Mouse (Mus musculus) heart, embryonic 12.5 days (tissue): ENCODE results near the gene Smarcb1. TPM values are rescaled to one million over a fixed set of nuclear protein-coding genes. Genes with fewer than 3 reads are reported as not detected.
"Not testable (repeated sequence)": the region's sequence is repeated elsewhere in the genome, so short reads cannot be mapped to it uniquely, and the experiment has no call there.

Experiments used
- ATAC-seq: fragments of 200-750 bp; cut with Nextera tagmentation; 2 replicates; pipeline ENCODE4 v1.8.0; 2017; ENCODE audit warnings: moderate TSS enrichment, moderate library complexity; ENCODE audit not compliant: insufficient number of reproducible peaks, low FRiP score
- H3K27ac ChIP-seq: fragments of 300-500 bp; sonication (generic); 2 replicates; pipeline ENCODE4 v1.5.1; 2016; ENCODE audit warnings: mild to moderate bottlenecking, moderate library complexity; ENCODE audit not compliant: poor library complexity, severe bottlenecking
- H3K27me3 ChIP-seq: fragments of 300-500 bp; sonication (generic); replicated peaks from 2 replicates; pipeline ENCODE4 v1.6.1; 2016; ENCODE audit warnings: mild to moderate bottlenecking, moderate library complexity
- H3K36me3 ChIP-seq: fragments of 300-500 bp; sonication (generic); 2 replicates; pipeline ENCODE4 v1.6.1; 2016; ENCODE audit warnings: mild to moderate bottlenecking, moderate library complexity
- H3K4me1 ChIP-seq: fragments of 300-500 bp; sonication (generic); replicated peaks from 2 replicates; pipeline ENCODE4 v1.6.1; 2016; ENCODE audit warnings: mild to moderate bottlenecking
- H3K4me2 ChIP-seq: fragments of 300-500 bp; sonication (generic); 2 replicates; pipeline ENCODE4 v1.6.1; 2016; ENCODE audit warnings: mild to moderate bottlenecking, moderate library complexity
- H3K4me3 ChIP-seq: fragments of 300-500 bp; sonication (generic); 2 replicates; pipeline ENCODE4 v1.5.1; 2016; ENCODE audit warnings: mild to moderate bottlenecking
- H3K9ac ChIP-seq: fragments of 300-500 bp; sonication (generic); 2 replicates; pipeline ENCODE4 v1.6.1; 2016; ENCODE audit warnings: mild to moderate bottlenecking, moderate library complexity
- H3K9me3 ChIP-seq: fragments of 300-500 bp; sonication (generic); replicated peaks from 2 replicates; pipeline ENCODE4 v1.6.1; 2016; ENCODE audit warnings: mild to moderate bottlenecking, moderate library complexity
- WGBS: fragments of 180-500 bp; shearing (Covaris S2); methylation state at CpG from one replicate; pipeline ENCODE4 v1.1.7; 2016; 5-methylcytosine and 5-hydroxymethylcytosine counted together
- polyA plus RNA-seq: library from polyadenylated mRNA; unstranded; fragments of >200 nt; fragmentation: Nextera tagmentation; extraction: Ambion mirVana; gene quantifications from 2 replicates; pipeline ENCODE4 v1.2.1, GENCODE M21; 2016

The Smarcb1 gene
- polyA plus RNA-seq, 1 experiment from 2014 or later: 126 TPM

DNA sequence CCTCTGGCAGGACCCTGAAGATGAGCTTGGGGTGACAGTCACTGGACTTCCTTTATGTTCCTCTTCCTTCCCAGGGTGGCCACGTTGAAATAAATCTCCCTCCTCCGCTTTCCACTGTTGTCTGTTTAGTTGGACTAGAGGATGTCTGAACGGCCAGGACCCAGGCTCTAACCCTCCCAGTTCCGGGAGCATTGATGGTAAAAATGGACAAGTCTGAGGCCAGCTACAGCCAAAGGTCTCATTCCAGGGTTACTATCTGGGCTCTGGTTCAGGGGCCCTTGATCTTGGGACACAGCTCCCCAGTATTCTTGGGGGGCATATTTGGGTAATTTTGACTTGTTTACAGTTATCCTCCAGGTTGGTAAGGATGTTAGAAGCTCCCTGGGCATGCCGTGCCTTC, 59.8 kb downstream of the Smarcb1 start:
- ATAC-seq: no peak
- peaks cover 20% of the 10 kb centered on the region for H3K36me3 ChIP-seq
- 76% methylated on average over 5 of the region's 5 CpGs for WGBS
- no peaks in the 10 kb centered on the region for H3K9me3 ChIP-seq
- H3K4me3 ChIP-seq: no peak overlapping the region
- no peaks in the 10 kb centered on the region for H3K27me3 ChIP-seq
- H3K4me1 ChIP-seq: peaks cover 34% of the 10 kb centered on the region
- no peak overlapping the region for H3K9ac ChIP-seq
- no peak overlapping the region for H3K27ac ChIP-seq
- H3K4me2 ChIP-seq: no peak overlapping the region

DNA sequence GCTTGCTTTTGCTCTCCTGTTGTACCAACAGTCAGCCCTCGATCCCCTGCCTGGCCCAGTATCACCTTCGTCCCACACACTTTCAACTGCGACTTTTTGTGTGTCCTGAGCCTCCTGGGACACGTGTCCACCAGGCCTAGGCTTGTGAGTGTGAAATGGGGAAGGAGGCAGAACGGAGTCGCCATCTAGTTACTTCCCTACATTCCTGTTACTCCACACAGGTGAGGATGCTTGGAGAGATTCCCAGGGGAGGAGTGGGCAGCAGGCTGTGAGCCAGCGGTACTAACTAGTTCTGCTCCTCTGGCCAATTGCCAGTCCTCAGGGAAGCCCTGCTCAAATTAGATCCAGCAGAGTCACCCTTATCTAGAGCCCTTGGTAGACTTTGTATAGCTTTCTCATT, 60.7 kb downstream of the Smarcb1 start:
- Histone ChIP-seq H3K4me2 (peak overlapping the region; percentile 86), H3K27me3 (no peaks in the 10 kb centered on the region), H3K36me3 (peaks cover 23% of the 10 kb centered on the region), H3K9ac (0 out of 2 replicates have a peak overlapping the region, but pooled peaks have one; percentile 22), H3K4me3 (peak overlapping the region; percentile 78; the same call in 1 of the 2 replicates), H3K27ac (peak overlapping the region; percentile 95), H3K9me3 (no peaks in the 10 kb centered on the region), H3K4me1 (peaks cover 34% of the 10 kb centered on the region)
- WGBS: 23% methylated on average over 7 of the region's 7 CpGs
- no peak for ATAC-seq

DNA sequence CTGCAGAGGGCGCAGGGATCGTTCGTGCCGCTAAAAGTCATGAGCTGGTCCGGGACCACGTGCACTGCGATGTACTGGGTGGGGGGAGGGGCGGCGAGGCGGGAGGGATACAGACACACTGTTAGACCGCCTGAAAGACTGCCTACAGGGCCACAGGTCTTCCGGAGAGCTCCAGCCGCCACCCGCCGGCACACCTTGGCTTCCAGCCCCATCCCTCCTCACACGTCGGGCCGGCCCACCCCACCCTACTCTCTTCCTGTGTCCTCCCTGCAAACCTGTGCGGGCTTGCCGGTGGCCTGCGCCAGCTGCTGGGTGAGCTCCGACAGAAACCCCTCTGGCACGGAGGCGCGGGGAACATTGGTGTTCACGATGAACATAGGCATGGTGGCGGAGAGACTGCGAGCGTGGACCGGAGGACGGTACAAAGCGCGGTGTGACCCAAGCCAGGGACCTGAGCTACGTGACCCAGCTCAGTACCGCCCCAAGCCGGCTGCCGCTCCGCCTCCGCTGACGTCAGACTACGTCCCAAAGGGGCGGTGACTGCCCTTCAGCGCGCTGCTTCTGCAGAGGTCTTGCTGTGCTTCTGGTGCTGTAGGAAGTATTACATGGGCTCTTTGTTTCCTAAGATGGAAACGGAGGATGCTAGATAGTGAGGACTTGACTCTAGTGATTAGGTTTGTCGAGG, 61.5 kb downstream of the Smarcb1 start, which contains the start of gene Mif:
Gene Mif (minus strand): TSS at position 455 of the 685 bp plus-strand sequence.
- WGBS: under 1% methylated on average over 46 of the region's 46 CpGs
- Histone ChIP-seq H3K9ac (peak within 1 kb of the TSS; percentile 95), H3K4me3 (peak within 1 kb of the TSS; percentile 78), H3K4me1 (peaks cover 34% of the 10 kb centered on the region), H3K36me3 (peaks cover 23% of the 10 kb centered on the region), H3K27ac (peak within 1 kb of the TSS; percentile 95), H3K4me2 (peak within 1 kb of the TSS; percentile 86)
- H3K27me3 ChIP-seq, H3K9me3 ChIP-seq: not testable (repeated sequence)
- peak; percentile 95 for ATAC-seq

DNA sequence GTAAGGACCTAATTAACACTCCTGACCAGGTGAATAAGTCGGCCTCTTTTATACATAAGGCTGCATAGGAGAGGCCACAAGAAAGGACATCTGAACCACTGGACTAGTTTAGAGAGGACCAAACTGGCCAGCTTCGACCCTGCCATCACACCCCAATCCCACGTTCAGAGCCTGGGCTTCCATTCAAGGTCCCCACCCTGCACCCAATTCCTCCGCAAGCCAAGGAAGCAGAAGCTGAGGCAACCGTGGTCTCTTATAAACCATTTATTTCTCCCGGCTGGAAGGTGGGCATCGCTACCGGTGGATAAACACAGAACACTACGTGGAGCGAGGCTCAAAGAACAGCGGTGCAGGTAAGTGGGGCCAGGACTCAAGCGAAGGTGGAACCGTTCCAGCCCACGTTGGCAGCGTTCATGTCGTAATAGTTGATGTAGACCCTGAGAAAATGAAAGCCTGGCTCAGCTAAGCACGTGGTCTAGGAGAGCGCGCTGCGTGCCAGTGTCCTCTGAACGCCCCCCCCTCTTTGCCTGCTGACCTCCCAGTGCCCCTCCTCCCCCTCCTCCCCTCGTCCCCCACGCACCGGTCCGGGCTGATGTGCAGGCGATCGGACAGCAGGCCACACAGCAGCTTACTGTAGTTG, 62.2 kb downstream of the Smarcb1 start:
- peak overlapping the region; percentile 95 for H3K27ac ChIP-seq
- 2% methylated on average over 26 of the region's 27 CpGs for WGBS

DNA sequence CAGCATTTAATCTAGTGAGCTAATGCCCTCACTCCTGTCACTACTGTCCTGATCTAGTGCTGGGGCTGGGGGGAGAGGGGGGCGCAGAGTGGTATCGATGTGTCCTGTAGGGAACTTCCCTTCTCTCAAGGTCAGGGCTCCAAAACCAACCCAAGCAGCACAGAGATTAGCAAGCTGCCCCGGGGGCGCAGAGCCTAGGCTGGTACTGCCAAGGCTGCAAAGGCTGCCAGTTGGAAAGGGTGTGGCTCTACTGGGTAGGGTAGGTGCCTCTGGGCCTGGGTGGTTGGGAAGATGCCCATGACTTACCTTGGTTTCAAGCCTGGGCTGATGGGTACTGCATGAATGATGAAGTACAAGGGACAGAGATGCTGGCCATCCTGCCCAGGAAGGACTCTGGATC, 63.8 kb downstream of the Smarcb1 start:
- Histone ChIP-seq H3K27ac (no peak overlapping the region), H3K9ac (no peak overlapping the region)

More for the DNA sequence above, 62.2 kb downstream of the Smarcb1 start:
- Histone ChIP-seq H3K9ac (peak overlapping the region; percentile 95), H3K4me3 (peak overlapping the region; percentile 78), H3K27me3 (no peaks in the 10 kb centered on the region), H3K9me3 (no peaks in the 10 kb centered on the region), H3K36me3 (peaks cover 23% of the 10 kb centered on the region), H3K4me2 (peak overlapping the region; percentile 86), H3K4me1 (peaks cover 34% of the 10 kb centered on the region)
- peak; percentile 73 for ATAC-seq

DNA sequence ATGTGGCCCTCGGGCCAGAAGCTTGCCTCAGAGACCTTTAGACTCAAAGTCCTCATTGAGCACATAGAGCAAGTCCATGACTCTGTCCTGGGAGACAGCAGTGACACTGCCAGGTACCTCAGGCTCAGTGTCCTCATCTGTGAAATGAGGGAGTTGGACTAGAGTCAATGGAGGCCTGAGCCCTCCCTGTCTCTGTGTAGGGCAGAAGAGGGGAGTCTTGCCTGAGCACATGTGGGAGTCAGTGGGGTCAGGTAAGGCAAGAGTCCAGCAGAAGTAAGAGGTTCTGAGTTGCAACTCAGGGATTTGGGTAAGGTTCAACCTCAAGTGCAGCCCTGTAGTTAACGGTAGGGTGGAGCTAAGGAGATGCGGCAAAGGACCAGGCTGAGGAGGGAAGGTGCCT, 64.4 kb downstream of the Smarcb1 start:
- no peak overlapping the region for H3K9ac ChIP-seq
- H3K27ac ChIP-seq: no peak overlapping the region
- 78% methylated on average over 3 of the region's 3 CpGs for WGBS
- peaks cover 34% of the 10 kb centered on the region for H3K4me1 ChIP-seq
- peaks cover 23% of the 10 kb centered on the region for H3K36me3 ChIP-seq
- H3K27me3 ChIP-seq: no peaks in the 10 kb centered on the region
- H3K4me2 ChIP-seq: no peak overlapping the region
- H3K4me3 ChIP-seq: no peak overlapping the region
- H3K9me3 ChIP-seq: no peaks in the 10 kb centered on the region
- ATAC-seq: no peak

More for the DNA sequence above, 63.8 kb downstream of the Smarcb1 start:
- H3K4me2 ChIP-seq: no peak overlapping the region
- peaks cover 23% of the 10 kb centered on the region for H3K36me3 ChIP-seq
- 91% methylated on average over 4 of the region's 4 CpGs for WGBS
- H3K4me3 ChIP-seq: no peak overlapping the region
- no peak for ATAC-seq
- H3K4me1 ChIP-seq: peaks cover 34% of the 10 kb centered on the region
- H3K27me3 ChIP-seq: no peaks in the 10 kb centered on the region
- H3K9me3 ChIP-seq: no peaks in the 10 kb centered on the region

DNA sequence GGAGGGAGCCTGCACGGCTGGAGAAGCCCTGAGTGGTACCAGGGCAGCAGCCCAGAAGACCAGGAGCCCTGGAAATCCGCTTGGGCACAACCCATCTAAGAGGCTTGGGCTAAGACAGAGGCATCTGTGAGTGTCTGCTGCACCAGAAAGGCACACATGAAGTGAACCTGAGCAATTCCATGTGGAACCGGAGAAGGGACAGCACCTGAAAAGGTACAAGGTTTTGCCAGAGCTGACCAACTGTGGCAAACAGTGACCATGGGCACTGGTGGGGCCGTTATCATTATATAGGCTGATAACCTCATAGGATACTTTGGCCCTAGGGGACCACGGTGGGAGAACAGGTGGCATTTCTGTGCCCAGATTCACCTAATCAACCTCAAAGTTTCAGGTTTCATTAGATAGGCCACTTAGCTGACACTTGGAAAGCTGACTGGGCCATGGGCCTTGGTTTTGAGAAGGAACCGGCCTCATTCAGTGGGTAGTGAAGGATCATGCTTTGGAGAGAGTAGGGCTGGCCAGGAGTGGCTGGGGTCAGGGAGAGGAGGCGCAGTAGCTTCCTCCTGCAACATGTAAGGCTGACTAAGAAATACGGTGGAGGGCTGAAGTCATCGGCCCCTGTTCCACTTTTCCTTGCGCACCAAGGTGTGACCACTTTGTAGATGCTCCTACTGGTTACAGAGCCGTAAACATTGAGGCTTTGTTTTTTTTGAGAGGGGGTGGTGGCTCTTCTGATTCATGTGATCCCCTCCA, 65.1 kb downstream of the Smarcb1 start:
- Histone ChIP-seq H3K9ac (no peak overlapping the region), H3K4me2 (no peak overlapping the region), H3K4me1 (peaks cover 30% of the 10 kb centered on the region), H3K36me3 (peaks cover 23% of the 10 kb centered on the region), H3K4me3 (no peak overlapping the region), H3K27ac (no peak overlapping the region), H3K9me3 (no peaks in the 10 kb centered on the region), H3K27me3 (0 out of 2 replicates have a peak, but pooled peaks cover 3% of the 10 kb centered on the region)
- no peak for ATAC-seq
- WGBS: 67% methylated on average over 11 of the region's 11 CpGs

DNA sequence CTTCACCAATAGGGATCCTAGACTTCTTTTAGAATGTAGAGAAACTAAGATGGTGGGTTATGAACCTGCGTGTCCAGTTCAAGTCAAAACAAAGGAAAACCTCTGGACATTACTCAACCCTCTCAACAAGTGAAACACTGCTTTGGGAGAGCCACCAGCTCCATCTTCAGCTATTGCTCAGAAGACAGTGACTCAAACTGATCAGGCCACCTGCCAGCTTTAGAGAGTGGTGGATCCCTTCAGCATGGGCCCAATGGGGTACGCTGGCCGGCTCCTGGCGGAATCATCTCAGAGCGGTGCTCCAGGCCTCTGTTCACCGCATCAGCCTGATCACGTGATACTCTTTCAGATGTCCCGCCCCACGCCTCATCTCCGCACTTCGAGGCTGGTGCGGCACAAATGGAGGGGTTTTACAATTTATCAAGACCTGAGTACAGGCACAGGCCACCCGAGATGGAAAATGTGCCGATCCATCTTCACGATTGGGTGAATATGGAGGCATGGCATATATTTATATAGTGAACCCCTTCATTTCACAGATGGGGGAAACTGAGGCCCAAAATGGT, 65.9 kb downstream of the Smarcb1 start:
- Histone ChIP-seq H3K27ac (no peak overlapping the region), H3K4me3 (no peak overlapping the region), H3K36me3 (peaks cover 23% of the 10 kb centered on the region), H3K27me3 (0 out of 2 replicates have a peak, but pooled peaks cover 7% of the 10 kb centered on the region), H3K9ac (no peak overlapping the region), H3K9me3 (no peaks in the 10 kb centered on the region), H3K4me2 (no peak overlapping the region), H3K4me1 (peaks cover 23% of the 10 kb centered on the region)
- 87% methylated on average over 15 of the region's 15 CpGs for WGBS
- ATAC-seq: no peak

DNA sequence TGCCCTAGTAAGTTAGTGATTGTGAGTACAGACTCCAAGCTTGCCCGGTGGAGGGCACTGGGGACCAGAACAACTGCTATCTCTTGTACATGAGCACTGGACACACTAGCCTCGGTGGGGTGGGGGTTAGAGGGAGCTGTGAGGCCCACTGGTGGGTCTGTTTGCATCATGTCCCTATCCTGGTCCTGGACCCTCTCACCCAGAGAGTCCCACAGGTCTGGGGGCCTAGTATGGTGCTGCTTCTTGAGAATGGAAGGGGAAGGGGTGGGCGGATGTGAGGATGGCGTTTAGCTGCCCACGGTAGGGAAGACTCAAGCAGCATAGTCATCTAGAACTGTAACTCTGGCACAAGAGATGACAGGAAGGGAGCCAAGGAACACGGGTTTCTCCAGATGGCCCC, 66.6 kb downstream of the Smarcb1 start:
- Histone ChIP-seq H3K36me3 (peaks cover 23% of the 10 kb centered on the region), H3K9ac (no peak overlapping the region), H3K27me3 (0 out of 2 replicates have a peak, but pooled peaks cover 7% of the 10 kb centered on the region), H3K4me2 (no peak overlapping the region), H3K9me3 (no peaks in the 10 kb centered on the region), H3K4me3 (no peak overlapping the region), H3K27ac (no peak overlapping the region), H3K4me1 (peaks cover 20% of the 10 kb centered on the region)
- ATAC-seq: no peak
- WGBS: 79% methylated on average over 6 of the region's 6 CpGs

DNA sequence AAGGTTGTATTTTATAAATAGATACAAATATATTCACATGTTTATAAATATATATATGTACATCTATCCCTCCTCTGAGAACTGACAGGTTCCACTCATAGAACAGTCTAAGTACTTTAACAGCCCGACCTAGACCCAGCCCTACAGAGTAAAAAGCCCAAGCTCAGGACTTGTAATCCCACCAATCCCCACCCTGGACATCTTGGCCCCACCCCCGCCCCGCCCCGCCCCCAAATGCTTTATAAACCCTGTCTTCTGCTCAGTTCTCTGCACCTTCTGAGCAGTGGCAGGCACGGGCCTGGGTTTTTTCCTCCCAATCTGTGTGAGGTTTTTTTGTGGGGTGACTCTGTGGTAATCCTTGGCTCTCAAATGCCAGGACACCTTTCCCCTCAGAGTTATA, 67.3 kb downstream of the Smarcb1 start:
- Histone ChIP-seq H3K36me3 (peaks cover 23% of the 10 kb centered on the region), H3K27me3 (0 out of 2 replicates have a peak, but pooled peaks cover 7% of the 10 kb centered on the region), H3K4me2 (no peak overlapping the region), H3K4me3 (no peak overlapping the region), H3K9me3 (no peaks in the 10 kb centered on the region), H3K4me1 (peaks cover 18% of the 10 kb centered on the region), H3K9ac (no peak overlapping the region), H3K27ac (no peak overlapping the region)
- no peak for ATAC-seq
- WGBS: 44% methylated on average over 5 of the region's 5 CpGs

DNA sequence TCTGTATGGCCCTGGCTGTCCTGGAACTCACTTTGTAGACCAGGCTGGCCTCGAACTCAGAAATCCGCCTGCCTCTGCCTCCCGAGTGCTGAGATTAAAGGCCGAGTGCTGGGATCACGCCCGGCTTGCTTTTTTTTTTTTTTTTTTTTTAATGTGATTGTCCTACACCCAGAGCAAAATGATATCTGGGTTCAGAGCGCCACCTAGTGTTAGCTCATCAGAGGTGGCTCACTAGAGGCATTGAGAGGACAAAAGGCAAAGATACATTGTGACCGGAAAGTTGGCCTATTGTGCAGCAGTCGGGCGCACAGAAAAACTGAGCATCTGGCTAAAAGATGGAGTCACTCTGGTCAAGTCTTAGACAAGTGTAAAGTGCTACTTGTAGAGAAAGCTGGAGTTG, 68.0 kb downstream of the Smarcb1 start:
- Histone ChIP-seq H3K9ac (no peak overlapping the region), H3K4me1 (peaks cover 12% of the 10 kb centered on the region), H3K27ac (no peak overlapping the region), H3K36me3 (peaks cover 22% of the 10 kb centered on the region), H3K4me3 (no peak overlapping the region), H3K27me3 (0 out of 2 replicates have a peak, but pooled peaks cover 7% of the 10 kb centered on the region), H3K4me2 (no peak overlapping the region), H3K9me3 (no peaks in the 10 kb centered on the region)
- 27% methylated on average over 10 of the region's 10 CpGs for WGBS
- no peak for ATAC-seq
